Mouse (Mus musculus) bone marrow, adult 2 months (tissue): ENCODE results near the gene 2210016F16Rik. TPM values are rescaled to one million over a fixed set of nuclear protein-coding genes. Genes with fewer than 3 reads are reported as not detected.
"Not testable (repeated sequence)": the region's sequence is repeated elsewhere in the genome, so short reads cannot be mapped to it uniquely, and the experiment has no call there.

Experiments
- H3K27ac ChIP-seq: fragments of 200-500 bp; 2 replicates; pipeline ENCODE4 v1.5.1; 2012; ENCODE audit warnings: low read depth, mild to moderate bottlenecking, control low read depth, inconsistent platforms, low read length; ENCODE audit not compliant: control insufficient read depth, poor library complexity, insufficient read depth
- H3K4me1 ChIP-seq: fragments of 200-500 bp; 2 replicates; pipeline ENCODE4 v1.6.1; 2011; ENCODE audit warnings: low read length; ENCODE audit not compliant: control insufficient read depth, insufficient read depth
- H3K4me3 ChIP-seq: fragments of 200-500 bp; replicated peaks from 2 replicates; pipeline ENCODE3; 2011; ENCODE audit warnings: mild to moderate bottlenecking, low read depth, low read length, control low read depth; ENCODE audit not compliant: control insufficient read depth
- CTCF ChIP-seq: fragments of 200-500 bp; IDR thresholded peaks from 2 replicates; pipeline ENCODE4 v1.5.1; 2011; ENCODE audit warnings: low read length, control low read depth; ENCODE audit not compliant: control insufficient read depth, insufficient read depth
- POLR2A ChIP-seq: fragments of 200-500 bp; IDR thresholded peaks from 2 replicates; pipeline ENCODE4 v1.6.1; 2011; ENCODE audit warnings: low read depth, mild to moderate bottlenecking, control low read depth, low read length, borderline replicate concordance; ENCODE audit not compliant: control insufficient read depth
- WGBS: fragments of 180-500 bp; shearing (Covaris S2); methylation state at CpG from one replicate; pipeline ENCODE4 v1.1.7; 2018; 5-methylcytosine and 5-hydroxymethylcytosine counted together
- polyA plus RNA-seq: library from polyadenylated mRNA; stranded (reverse); fragments of >200 nt; gene quantifications from 2 replicates; pipeline ENCODE4 v1.2.4, GENCODE M21; 2011; ENCODE audit warnings: low replicate concordance; ENCODE audit not compliant: missing spikeins, insufficient read depth, insufficient read length

Gene 2210016F16Rik
- polyA plus RNA-seq, 1 experiment, result 8.2 TPM

DNA sequence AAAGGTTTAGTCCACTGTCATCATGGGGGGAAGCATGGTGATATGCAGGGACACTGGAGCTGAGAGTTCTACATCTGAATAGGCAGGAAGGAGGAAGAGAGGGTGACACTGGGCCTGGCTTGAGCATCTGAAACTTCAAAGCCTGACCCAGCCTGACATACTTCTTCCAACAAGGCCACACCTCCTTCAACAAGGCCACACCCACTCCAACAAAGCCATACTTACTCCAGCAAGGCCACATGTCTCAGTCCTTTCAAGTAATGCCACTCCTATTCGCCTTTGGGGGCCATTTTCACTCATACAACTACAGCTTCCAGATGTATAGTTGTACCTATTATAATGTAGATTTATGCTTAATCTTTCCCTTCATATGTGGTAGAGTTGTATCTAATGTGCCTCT lies 17.4 kb downstream of the 2210016F16Rik start:
- H3K27ac ChIP-seq, result no peak overlapping the region
- TF ChIP-seq CTCF (no peak), POLR2A (no peak)
- WGBS, result 52% methylated on average over 1 of the region's 1 CpGs
- no peaks in the 10 kb centered on the region for H3K4me1 ChIP-seq
- no peak overlapping the region for H3K4me3 ChIP-seq

DNA sequence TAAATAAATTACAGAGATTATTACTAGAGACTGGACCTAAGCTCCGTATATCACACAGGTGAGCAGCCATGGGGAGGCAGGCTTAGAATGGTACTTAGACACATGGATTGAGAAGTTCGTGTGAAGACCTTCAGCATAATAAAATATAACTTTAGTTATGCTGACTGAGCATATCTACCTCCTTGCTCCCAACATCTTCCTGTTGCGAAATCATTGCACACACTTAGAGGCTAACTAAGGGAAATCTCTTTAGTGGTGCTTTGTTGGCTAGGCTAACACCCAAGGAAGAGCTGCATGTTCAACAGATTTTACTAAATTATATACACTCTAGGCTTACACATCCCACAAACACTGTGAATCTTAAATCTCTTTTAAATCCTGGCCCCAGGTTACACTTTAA lies 18.7 kb downstream of the 2210016F16Rik start:
- H3K27ac ChIP-seq, result no peak overlapping the region
- TF ChIP-seq CTCF, result no peak

DNA sequence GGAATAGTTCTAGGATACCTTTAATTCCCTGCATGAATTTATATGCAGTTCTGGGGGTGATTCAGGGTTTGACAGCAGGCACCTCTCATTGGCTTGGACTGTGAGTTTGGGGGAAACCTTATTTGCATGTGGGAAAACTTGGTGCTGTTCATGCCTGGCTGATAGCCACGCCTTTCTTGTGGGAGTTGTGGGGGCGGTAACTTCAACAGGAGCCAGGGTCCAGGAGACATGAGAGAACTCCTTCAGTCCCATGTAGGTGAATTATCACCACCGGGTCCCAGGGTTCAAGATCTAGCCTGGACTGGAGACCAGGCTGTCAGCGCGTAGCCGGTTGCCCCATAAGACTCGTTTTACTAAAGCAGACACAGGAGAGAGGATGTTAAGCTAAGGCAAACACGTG lies 19.8 kb downstream of the 2210016F16Rik start:
- 90% methylated on average over 8 of the region's 8 CpGs for WGBS
- not testable (repeated sequence) for H3K27ac ChIP-seq, H3K4me3 ChIP-seq, H3K4me1 ChIP-seq

More for the DNA sequence above, 18.7 kb downstream of the 2210016F16Rik start:
- Histone ChIP-seq H3K4me1 (no peaks in the 10 kb centered on the region), H3K4me3 (no peak overlapping the region)
- WGBS, result 49% methylated on average over 3 of the region's 3 CpGs

DNA sequence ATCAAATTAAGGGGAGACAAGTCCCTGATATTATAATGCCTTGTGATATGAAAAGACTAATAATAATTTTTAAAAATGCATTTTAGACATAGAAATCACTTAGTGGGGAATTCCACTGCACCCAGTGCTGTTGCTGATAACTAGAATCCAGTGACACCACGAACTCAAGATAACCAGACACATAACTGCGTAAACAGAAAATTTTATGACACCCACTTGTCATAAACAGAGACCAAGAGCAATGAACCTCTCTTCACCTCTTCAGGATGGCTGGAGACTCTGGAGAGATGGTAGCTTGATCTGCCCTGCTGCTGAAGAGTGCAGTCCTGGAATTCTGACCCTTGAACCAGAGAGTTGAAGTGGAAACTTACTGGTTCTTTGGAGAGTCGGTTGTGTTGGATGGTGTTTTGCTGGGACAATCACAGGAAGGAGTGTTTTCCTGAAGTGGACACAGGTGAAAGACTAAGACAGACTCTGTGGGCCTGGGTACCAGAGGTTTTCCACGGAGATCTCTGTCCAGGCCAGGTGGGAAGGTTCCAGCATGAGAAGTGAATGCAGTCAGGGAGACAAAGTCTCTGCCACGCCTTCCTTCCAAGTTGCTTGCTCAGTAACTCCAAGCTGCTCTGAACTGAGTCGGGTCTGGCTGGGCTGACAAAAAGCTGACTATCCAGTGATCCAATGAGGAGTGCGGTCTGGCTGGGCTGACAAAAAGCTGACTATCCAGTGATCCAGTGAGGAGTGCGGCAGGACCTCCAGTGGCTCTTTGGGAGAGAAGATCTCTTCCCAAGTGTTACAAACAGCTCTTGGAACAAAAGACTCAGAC lies 20.5 kb downstream of the 2210016F16Rik start:
- no peak overlapping the region for H3K27ac ChIP-seq
- 72% methylated on average over 8 of the region's 8 CpGs for whole genome bisulfite sequencing
- no peak for TF ChIP-seq POLR2A
- TF ChIP-seq CTCF, result no peak

DNA sequence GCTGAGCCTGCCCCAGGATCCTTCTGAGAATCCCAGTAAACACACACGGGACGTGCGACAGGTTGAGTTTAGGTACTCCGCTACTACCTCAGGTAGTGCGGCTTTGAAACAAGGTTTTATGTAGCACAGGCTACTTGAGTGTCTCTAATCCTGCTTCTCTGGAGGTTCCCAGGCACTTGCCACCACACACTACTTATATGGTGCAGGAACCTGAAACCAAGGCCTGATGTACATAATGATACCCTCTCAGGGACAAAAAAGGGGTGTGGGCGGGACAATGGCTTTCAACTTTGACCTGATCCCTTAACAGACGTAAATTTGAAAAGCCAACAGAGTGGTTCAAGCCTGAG lies 25.7 kb downstream of the 2210016F16Rik start:
- WGBS, result 23% methylated on average over 7 of the region's 7 CpGs
- Histone ChIP-seq H3K4me1 (peaks cover 2% of the 10 kb centered on the region), H3K27ac (no peak overlapping the region), H3K4me3 (peak overlapping the region; percentile 57)
- TF ChIP-seq CTCF, result no peak

More for the DNA sequence above, 20.5 kb downstream of the 2210016F16Rik start:
- Histone ChIP-seq H3K4me3 (no peak overlapping the region), H3K4me1 (no peaks in the 10 kb centered on the region)

DNA sequence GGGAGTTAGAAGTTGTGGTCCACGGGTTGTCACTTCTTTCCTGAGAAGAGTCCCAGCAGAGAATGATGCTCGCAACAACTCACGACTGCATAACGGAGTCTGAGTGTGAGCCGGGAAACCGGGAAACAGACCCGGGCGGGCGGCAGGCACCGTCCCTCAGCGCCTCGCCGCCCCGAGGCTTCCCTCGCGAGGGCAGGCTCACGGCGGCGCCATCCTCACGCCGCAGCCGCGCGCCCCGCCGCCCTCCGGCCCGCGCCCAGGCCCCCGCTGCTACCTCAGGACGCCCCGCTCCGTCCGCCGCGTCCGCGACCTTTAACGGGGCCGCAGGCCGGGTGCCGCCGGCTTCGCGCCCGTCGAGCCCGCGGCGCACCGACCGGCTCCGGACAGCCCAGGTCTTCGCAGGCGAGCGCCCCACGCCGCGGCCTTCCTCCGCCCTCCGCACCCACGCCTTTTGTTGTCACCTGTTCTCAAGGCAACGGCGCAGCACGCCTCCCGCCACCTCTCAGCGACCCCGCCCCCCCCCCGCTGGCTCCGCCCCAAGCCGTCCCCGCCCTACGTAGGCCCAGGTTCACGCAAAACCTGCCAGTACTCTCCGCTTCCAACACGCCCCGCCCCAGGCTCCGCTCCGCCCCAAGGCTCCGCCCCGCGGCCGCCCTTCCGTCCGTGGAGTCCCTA lies 26.3 kb downstream of the 2210016F16Rik start, which contains the start of gene Kif27:
TSS of gene Kif27 (minus strand) at position 494 of the 675 bp plus-strand sequence.
- TF ChIP-seq CTCF (no peak), POLR2A (no peak)
- Histone ChIP-seq H3K4me1 (peaks cover 2% of the 10 kb centered on the region), H3K4me3 (peak within 1 kb of the TSS; percentile 57), H3K27ac (peak within 1 kb of the TSS; percentile 8; the same call in 1 of the 2 replicates)
- 1% methylated on average over 80 of the region's 85 CpGs for WGBS

DNA sequence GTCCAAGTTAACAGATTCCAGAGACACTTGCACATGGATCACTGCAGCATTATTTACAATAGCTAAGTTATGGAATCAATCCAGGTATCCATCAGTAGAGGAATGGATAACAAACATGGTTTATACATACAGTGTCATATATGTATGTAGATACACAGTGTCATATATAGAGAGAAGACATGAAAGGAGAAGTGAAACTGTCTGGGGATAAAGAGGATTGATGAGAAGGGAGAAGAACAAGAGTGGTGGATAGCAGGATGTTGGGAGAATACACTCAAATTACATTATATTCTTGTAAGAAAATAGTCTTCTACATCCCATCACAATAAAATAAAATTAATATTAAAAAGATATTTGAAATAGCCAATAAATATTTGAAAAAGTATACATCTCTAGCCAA lies 32.0 kb downstream of the 2210016F16Rik start:
- TF ChIP-seq CTCF (no peak), POLR2A (no peak)
- Histone ChIP-seq H3K4me3 (no peak overlapping the region), H3K27ac (no peak overlapping the region), H3K4me1 (no peaks in the 10 kb centered on the region)

DNA sequence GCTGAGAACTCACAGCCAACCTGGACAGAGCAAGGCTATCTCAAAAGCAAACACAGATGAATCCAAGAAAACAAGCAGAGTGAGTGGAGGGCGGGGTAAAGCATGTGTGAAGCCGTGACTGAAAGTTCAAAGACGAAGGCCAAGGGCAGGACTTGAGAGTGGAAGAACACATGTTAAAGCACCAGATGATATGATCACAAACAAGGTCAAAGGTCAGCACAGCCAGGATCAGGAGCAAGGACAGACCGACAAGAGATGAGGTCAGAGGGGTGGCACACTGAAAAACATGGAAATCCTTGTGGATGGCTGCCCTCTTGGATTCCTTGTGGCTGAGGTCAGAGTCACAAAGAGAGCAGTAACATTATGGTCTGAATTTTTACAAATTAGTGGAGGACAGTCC lies 34.4 kb downstream of the 2210016F16Rik start:
- H3K4me3 ChIP-seq, result no peak overlapping the region
- no peaks in the 10 kb centered on the region for H3K4me1 ChIP-seq
- WGBS, result 80% methylated on average over 4 of the region's 4 CpGs
- TF ChIP-seq CTCF, result no peak
- no peak for TF ChIP-seq POLR2A
- H3K27ac ChIP-seq, result no peak overlapping the region
